Mouse (Mus musculus): ENCODE measurements around the gene Fam161a. TPM values are rescaled to one million over a fixed set of nuclear protein-coding genes. Genes with fewer than 3 reads are reported as not detected.
"Not testable (repeated sequence)": the region's sequence is repeated elsewhere in the genome, so short reads cannot be mapped to it uniquely, and the experiment has no call there.

Fam161a gene
- polyA plus RNA-seq, 1 experiment from 2014 or later: 4.0 TPM

DNA sequence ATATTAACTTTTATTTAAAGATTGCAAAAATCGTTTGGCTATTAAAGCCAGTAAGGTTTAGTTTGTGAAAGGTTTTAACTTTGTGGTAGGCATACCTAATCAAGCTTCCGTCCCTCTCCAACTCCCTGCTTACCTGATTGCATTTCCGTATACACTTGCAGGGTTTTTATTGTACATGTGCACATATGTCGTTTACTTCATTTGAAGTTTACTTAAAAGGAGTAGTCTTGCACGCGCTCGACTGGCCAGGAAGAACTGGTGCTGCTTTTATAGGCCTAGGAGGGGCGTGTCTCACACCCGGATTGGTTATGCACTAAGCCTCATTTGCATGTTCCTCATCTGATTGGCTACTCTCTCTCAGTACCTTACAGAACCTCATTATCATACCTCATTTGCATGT, 61.7 kb downstream of the Fam161a start:
- H3K4me3 ChIP-seq; H3K9me3 ChIP-seq; H3K4me1 ChIP-seq (replicated peaks); H3K27ac ChIP-seq; DNase-seq (ENCODE audit: low spot score); H3K36me3 ChIP-seq; H3K27me3 ChIP-seq (ENCODE audit: insufficient read depth, poor library complexity, severe bottlenecking): not testable (repeated sequence)
- WGBS: 93% methylated on average over 9 of the region's 9 CpGs

DNA sequence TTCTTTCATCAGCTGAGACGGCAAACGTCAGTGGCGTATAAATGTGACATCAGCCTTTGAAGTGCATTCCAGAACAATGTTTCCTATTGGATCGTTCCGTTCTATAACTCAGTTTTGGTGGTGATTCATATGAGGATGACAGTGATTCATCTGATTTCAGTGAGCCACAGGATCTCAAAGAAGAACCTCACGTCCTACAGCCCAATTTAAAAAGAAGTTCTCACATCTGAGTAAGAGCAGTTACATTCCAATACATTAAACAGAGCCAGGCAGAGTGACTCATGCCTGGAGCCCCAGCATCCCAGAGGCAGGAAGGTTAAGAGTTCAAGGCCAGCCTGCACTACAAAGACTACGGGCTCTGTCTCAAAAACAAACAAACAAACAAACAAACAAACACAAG, 67.5 kb downstream of the Fam161a start:
- Histone ChIP-seq H3K27ac (no peak overlapping the region), H3K36me3 (no peaks in the 10 kb centered on the region), H3K4me3 (no peak overlapping the region), H3K9me3 (no peaks in the 10 kb centered on the region), H3K27me3 (ENCODE audit: insufficient read depth, poor library complexity, severe bottlenecking) (no peaks in the 10 kb centered on the region), H3K4me1 (replicated peaks) (peaks cover 5% of the 10 kb centered on the region; the same call in 1 of the 2 replicates)
- WGBS: 85% methylated on average over 7 of the region's 7 CpGs
- DNase-seq (ENCODE audit: low spot score): no peak

DNA sequence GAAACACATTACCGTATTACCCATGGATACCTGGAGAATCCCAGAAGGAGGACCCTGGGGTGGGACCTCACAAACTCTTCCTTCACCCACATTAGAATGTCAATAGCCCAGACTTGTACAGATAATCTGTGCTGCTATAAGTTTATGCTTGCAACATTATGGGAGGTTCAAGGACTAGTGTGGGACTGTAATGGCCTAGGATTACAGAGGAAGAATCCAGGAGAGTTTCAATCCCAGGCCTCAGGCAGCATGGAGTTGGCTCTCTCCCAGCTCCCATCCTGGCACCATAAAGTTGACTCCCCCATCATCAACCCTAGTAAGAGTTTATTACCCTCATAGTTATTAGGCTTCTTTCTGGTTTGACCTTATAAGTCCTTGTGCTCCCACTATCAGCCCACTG, 71.2 kb downstream of the Fam161a start:
- DNase-seq (ENCODE audit: low spot score): no peak
- Histone ChIP-seq H3K4me3 (no peak overlapping the region), H3K36me3 (no peaks in the 10 kb centered on the region), H3K9me3 (no peaks in the 10 kb centered on the region), H3K27me3 (ENCODE audit: insufficient read depth, poor library complexity, severe bottlenecking) (no peaks in the 10 kb centered on the region), H3K27ac (no peak overlapping the region), H3K4me1 (replicated peaks) (peaks cover 10% of the 10 kb centered on the region; the same call in 1 of the 2 replicates)
- 94% methylated on average over 1 of the region's 1 CpGs for WGBS

Other genes starting within 250 kb of the Fam161a start
- gene B3gnt2, start 146.6 kb upstream of the Fam161a start, polyA plus RNA-seq (2016; fragmentation: Nextera tagmentation; extraction: Ambion mirVana): 1.2 and 2.1 TPM in 2 replicates
- 2.7 and 3.2 TPM in 2 replicates for gene Zrsr1, start 35.5 kb upstream of the Fam161a start, polyA plus RNA-seq (2016; fragmentation: Nextera tagmentation; extraction: Ambion mirVana)
- gene Gm28048, start 25.4 kb upstream of the Fam161a start, polyA plus RNA-seq (2016; fragmentation: Nextera tagmentation; extraction: Ambion mirVana): 3.3 and 4.5 TPM in 2 replicates
- gene Commd1, start 25.1 kb upstream of the Fam161a start, polyA plus RNA-seq (2016; fragmentation: Nextera tagmentation; extraction: Ambion mirVana): 374 and 405 TPM in 2 replicates
- gene Cct4, start 17.0 kb upstream of the Fam161a start, polyA plus RNA-seq (2016; fragmentation: Nextera tagmentation; extraction: Ambion mirVana): 387 and 408 TPM in 2 replicates
- 101 and 125 TPM in 2 replicates for gene Xpo1, start 248.5 kb downstream of the Fam161a start, polyA plus RNA-seq (2016; fragmentation: Nextera tagmentation; extraction: Ambion mirVana)